In genomic region chr17:84788376-84789125, GRCm38 (mm10) we compare ENCODE assay signal across 14 mouse cellular contexts. TPM values are rescaled to one million over a fixed set of nuclear protein-coding genes. Genes with fewer than 3 reads are reported as not detected.
DNase-seq lines count a peak whose midpoint lies in the region; ATAC-seq and TF ChIP-seq lines count a peak whose summit lies in the region.
"Had no signal": no experiment of that assay in that cellular context is flagged by ENCODE, and none has a peak within 500 bp of the region (broad histone marks: within the 10 kb centered on the region; RNA-seq: fewer than 3 reads in every experiment).

No protein-coding gene starts in this region.

- peak overlapping the region; percentile 94 for H3K4me2 ChIP-seq in heart, embryonic 13.5 days
- peak overlapping the region; percentile 78; the same call in 1 of the 2 replicates for H3K4me2 ChIP-seq in stomach, embryonic 15.5 days
- H3K4me2 ChIP-seq in stomach, postnatal 0 days (replicated peaks; ENCODE audit: low read depth) = no peak overlapping the region

- no peak for TF ChIP-seq CTCF in stomach, postnatal 0 days (IDR thresholded peaks at IDR 0.05; ENCODE audit: low read depth)

- H3K9me3 ChIP-seq in heart, embryonic 13.5 days = no peaks in the 10 kb centered on the region
- H3K9me3 ChIP-seq in stomach, embryonic 15.5 days = no peaks in the 10 kb centered on the region
- H3K9me3 ChIP-seq in stomach, postnatal 0 days (ENCODE audit: control insufficient read depth, low read length) = no peaks in the 10 kb centered on the region
- no peaks in the 10 kb centered on the region for H3K9me3 ChIP-seq in limb, embryonic 10.5 days (replicated peaks)
- H3K9me3 ChIP-seq: embryonic facial prominence, embryonic 15.5 days; hindbrain, embryonic 12.5 days had no signal

- H3K27ac ChIP-seq in heart, embryonic 13.5 days (replicated peaks) = no peak overlapping the region
- no peak overlapping the region for H3K27ac ChIP-seq in stomach, embryonic 15.5 days
- H3K27ac ChIP-seq in stomach, postnatal 0 days (replicated peaks) = no peak overlapping the region
- H3K27ac ChIP-seq in limb, embryonic 10.5 days = no peak overlapping the region
- H3K27ac ChIP-seq: embryonic facial prominence, embryonic 15.5 days; hindbrain, embryonic 12.5 days had no signal

- peaks cover 24% of the 10 kb centered on the region for H3K4me1 ChIP-seq in heart, embryonic 13.5 days
- peaks cover 15% of the 10 kb centered on the region for H3K4me1 ChIP-seq in stomach, embryonic 15.5 days
- H3K4me1 ChIP-seq in stomach, postnatal 0 days (replicated peaks; ENCODE audit: control insufficient read depth, insufficient read depth) = no peaks in the 10 kb centered on the region
- H3K4me1 ChIP-seq in limb, embryonic 10.5 days = peaks cover 20% of the 10 kb centered on the region

- no peak overlapping the region; the same call in 1 of the 2 replicates for H3K9ac ChIP-seq in heart, embryonic 13.5 days
- no peak overlapping the region for H3K9ac ChIP-seq in stomach, embryonic 15.5 days
- no peak overlapping the region for H3K9ac ChIP-seq in stomach, postnatal 0 days (ENCODE audit: low read length)
- H3K9ac ChIP-seq: embryonic facial prominence, embryonic 15.5 days had no signal

- ATAC-seq in heart, embryonic 13.5 days (ENCODE audit: extremely low read depth, insufficient number of reproducible peaks, low FRiP score, low TSS enrichment) = no peak
- ATAC-seq in stomach, embryonic 15.5 days (ENCODE audit: insufficient read depth, low FRiP score, low read depth) = no peak
- ATAC-seq in stomach, postnatal 0 days (ENCODE audit: low FRiP score, low TSS enrichment) = no peak

- no peaks in the 10 kb centered on the region for H3K27me3 ChIP-seq in heart, embryonic 13.5 days (replicated peaks)
- no peaks in the 10 kb centered on the region for H3K27me3 ChIP-seq in stomach, embryonic 15.5 days (replicated peaks)
- no peaks in the 10 kb centered on the region for H3K27me3 ChIP-seq in stomach, postnatal 0 days (ENCODE audit: control insufficient read depth, insufficient read depth, low read length)
- no peaks in the 10 kb centered on the region for H3K27me3 ChIP-seq in limb, embryonic 10.5 days (ENCODE audit: low read depth, poor library complexity, severe bottlenecking)
- H3K27me3 ChIP-seq: embryonic facial prominence, embryonic 15.5 days; hindbrain, embryonic 12.5 days had no signal

- no peak for TF ChIP-seq EP300 in stomach, postnatal 0 days (optimal IDR thresholded peaks at IDR 0.05)

- DNase-seq in heart, postnatal 14 days = no peak
- no peak for DNase-seq in stomach, postnatal 0 days (ENCODE audit: low spot score)
- DNase-seq in limb, embryonic 10.5 days (ENCODE audit: low spot score) = no peak
- no peak for DNase-seq in MN1 (ENCODE audit: low spot score)
- no peak for DNase-seq in retina, postnatal 1 day
- DNase-seq in left cerebral cortex, adult 8-10 months (ENCODE audit: low spot score in 2 of 2) = no peak
- DNase-seq: cerebellum, adult 9-10 months; layer of hippocampus, adult 9-11 months; lung, adult 2 months; thymus, postnatal 4 days had no signal

- H3K4me3 ChIP-seq in heart, embryonic 13.5 days = peak overlapping the region; percentile 99
- H3K4me3 ChIP-seq in stomach, embryonic 15.5 days (replicated peaks) = no peak overlapping the region
- H3K4me3 ChIP-seq in stomach, postnatal 0 days (ENCODE audit: low read depth, low read length) = no peak overlapping the region
- H3K4me3 ChIP-seq in limb, embryonic 10.5 days = peak overlapping the region; percentile 94; the same call in 1 of the 2 replicates

- intact Hi-C loops in heart, postnatal 14 days (cut with DNase I) = no loop called here

- WGBS in heart, embryonic 13.5 days = 89% methylated on average over 20 of the region's 20 CpGs
- 91% methylated on average over 20 of the region's 20 CpGs for WGBS in stomach, embryonic 15.5 days
- 89% methylated on average over 20 of the region's 20 CpGs for WGBS in stomach, postnatal 0 days
- 94% methylated on average over 20 of the region's 20 CpGs for WGBS in limb, embryonic 10.5 days

- H3K36me3 ChIP-seq in heart, embryonic 13.5 days = peaks cover 17% of the 10 kb centered on the region
- no peaks in the 10 kb centered on the region for H3K36me3 ChIP-seq in stomach, embryonic 15.5 days
- H3K36me3 ChIP-seq in stomach, postnatal 0 days (ENCODE audit: control insufficient read depth, insufficient read depth, low read length) = no peaks in the 10 kb centered on the region
- H3K36me3 ChIP-seq in limb, embryonic 10.5 days = peaks cover 34% of the 10 kb centered on the region
- H3K36me3 ChIP-seq: hindbrain, embryonic 12.5 days had no signal

RNA-seq across cellular contexts. Expression of gene Lrpprc, which starts 2.0 kb away (rescaled TPM):
- polyA plus RNA-seq in heart, embryonic 13.5 days (2015; fragmentation: Nextera tagmentation; extraction: Ambion mirVana) = 53.3 and 54.8 TPM in 2 replicates
- 100 to 1,000 TPM; 150 to 152 TPM for total RNA-seq in heart, postnatal 14 days (2021)
- polyA plus RNA-seq in stomach, embryonic 15.5 days (2015; fragmentation: Nextera tagmentation; extraction: Ambion mirVana) = 44.2 and 50.6 TPM in 2 replicates
- 14.6 and 15.9 TPM in 2 replicates for polyA plus RNA-seq in stomach, postnatal 0 days (2015; fragmentation: Nextera tagmentation; extraction: Ambion mirVana)
- 60.2 and 61.1 TPM in 2 replicates for polyA plus RNA-seq in limb, embryonic 10.5 days (2016; fragmentation: Nextera tagmentation; extraction: Ambion mirVana)
- total RNA-seq in left cerebral cortex, adult 8-10 months (2022) = 10 to 100 TPM; 55.7 to 59.4 (median 57.9) TPM

Comparison
In these comparisons a context has a peak if more than half of its experiments do, and no peak if none do; other contexts are left out.
1. H3K4me3 ChIP-seq: peak in heart, embryonic 13.5 days (single experiment) and limb, embryonic 10.5 days (single experiment); none in stomach, embryonic 15.5 days (single experiment) and stomach, postnatal 0 days (single experiment).